Mouse (Mus musculus) embryonic facial prominence, embryonic 14.5 days (tissue): ENCODE measurements at regions not wholly inside any gene's neighbourhood (a gene's known extent, or its start where the extent isn't known, plus 50 kb on each side); places are given as distances from the start of the nearest gene placed in this dataset.

ENCODE experiments used
- ATAC-seq: fragments of 200-750 bp; cut with Nextera tagmentation; 2 replicates; pipeline ENCODE4 v1.8.0; 2017; ENCODE audit warnings: low read depth, moderate number of reproducible peaks, moderate TSS enrichment
- DNase-seq: peaks from one replicate; pipeline ENCODE4 v3.0.0-alpha.2; 2015; ENCODE audit warnings: low spot score
- H3K27ac ChIP-seq: fragments of 300-500 bp; sonication (generic); replicated peaks from 2 replicates; pipeline ENCODE4 v1.5.1; 2014; ENCODE audit warnings: low read depth, mild to moderate bottlenecking, low read length, moderate library complexity
- H3K27me3 ChIP-seq: fragments of 300-500 bp; sonication (generic); replicated peaks from 2 replicates; pipeline ENCODE4 v1.6.1; 2014; ENCODE audit warnings: low read length; ENCODE audit not compliant: control insufficient read depth, insufficient read depth
- H3K36me3 ChIP-seq: fragments of 300-500 bp; sonication (generic); 2 replicates; pipeline ENCODE4 v1.6.1; 2014; ENCODE audit warnings: low read length, mixed read lengths; ENCODE audit not compliant: control insufficient read depth, insufficient read depth
- H3K4me1 ChIP-seq: fragments of 300-500 bp; sonication (generic); 2 replicates; pipeline ENCODE4 v1.6.1; 2014; ENCODE audit warnings: antibody characterized with exemption, low read length; ENCODE audit not compliant: control insufficient read depth, insufficient read depth
- H3K4me2 ChIP-seq: fragments of 300-500 bp; sonication (generic); 2 replicates; pipeline ENCODE4 v1.6.1; 2014; ENCODE audit warnings: low read depth, mild to moderate bottlenecking, low read length, moderate library complexity, mixed read lengths
- H3K4me3 ChIP-seq: fragments of 300-500 bp; sonication (generic); 2 replicates; pipeline ENCODE4 v1.5.1; 2014; ENCODE audit warnings: low read depth, mild to moderate bottlenecking, low read length
- H3K9ac ChIP-seq: fragments of 300-500 bp; sonication (generic); 2 replicates; pipeline ENCODE4 v1.6.1; 2014; ENCODE audit warnings: low read depth, mild to moderate bottlenecking, low read length, moderate library complexity, mixed read lengths
- H3K9me3 ChIP-seq: fragments of 300-500 bp; sonication (generic); 2 replicates; pipeline ENCODE4 v1.6.1; 2016; ENCODE audit warnings: low read length; ENCODE audit not compliant: control insufficient read depth
- WGBS: fragments of 180-500 bp; shearing (Covaris S2); extraction: QIAGEN DNeasy Blood & Tissue Kit; methylation state at CpG from one replicate; pipeline ENCODE4 v1.1.7; 2014; 5-methylcytosine and 5-hydroxymethylcytosine counted together

DNA sequence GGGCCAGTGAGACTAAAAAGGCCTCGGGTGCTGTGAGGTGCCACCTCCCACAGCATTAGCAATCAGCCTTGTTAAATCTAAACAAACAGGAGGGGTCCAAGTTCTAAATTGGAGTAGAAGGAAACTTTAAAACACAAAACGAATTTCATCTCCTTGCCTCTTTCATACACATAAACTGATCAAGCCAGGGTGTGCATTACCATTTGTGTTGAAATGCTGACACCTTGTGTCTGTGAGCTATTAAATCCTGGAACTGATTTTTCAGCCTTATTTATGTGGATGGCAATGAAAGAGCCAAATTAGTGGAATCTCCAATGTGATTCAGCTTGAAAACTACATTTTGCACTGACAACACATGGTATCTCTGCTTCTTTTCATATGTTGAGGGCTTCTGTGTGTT, 114.8 kb downstream of the Pcsk1 start:
- Histone ChIP-seq H3K27me3 (no peaks in the 10 kb centered on the region), H3K4me3 (no peak overlapping the region), H3K27ac (no peak overlapping the region), H3K36me3 (no peaks in the 10 kb centered on the region), H3K9ac (no peak overlapping the region), H3K9me3 (no peaks in the 10 kb centered on the region), H3K4me2 (no peak overlapping the region), H3K4me1 (no peaks in the 10 kb centered on the region)
- DNase-seq = peak; percentile 57
- ATAC-seq = no peak
- WGBS = 28% methylated on average over 2 of the region's 2 CpGs

DNA sequence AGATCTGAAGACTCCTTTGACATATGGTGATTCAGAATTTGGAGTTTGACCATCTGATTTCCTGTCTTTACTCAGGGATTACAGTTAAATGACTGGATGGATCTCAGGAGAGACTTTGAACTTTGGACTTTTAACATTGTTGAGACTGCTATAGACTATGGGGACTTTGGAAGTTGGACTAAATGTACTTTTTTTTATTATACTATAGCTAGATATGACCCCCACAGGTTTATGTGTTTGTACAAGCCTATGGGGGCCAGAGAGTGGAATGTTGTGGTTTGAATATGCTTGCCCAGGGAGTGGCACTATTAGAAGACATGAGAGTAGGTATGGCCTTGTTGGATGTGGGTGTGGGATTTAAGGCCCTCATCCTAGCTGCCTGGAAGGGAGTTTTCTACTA, 134.3 kb downstream of the Pcsk1 start:
- Histone ChIP-seq H3K36me3 (no peaks in the 10 kb centered on the region), H3K4me2 (no peak overlapping the region), H3K9ac (no peak overlapping the region), H3K4me1 (no peaks in the 10 kb centered on the region), H3K4me3 (no peak overlapping the region), H3K27ac (no peak overlapping the region), H3K27me3 (no peaks in the 10 kb centered on the region), H3K9me3 (no peaks in the 10 kb centered on the region)
- no peak for ATAC-seq
- no peak for DNase-seq

DNA sequence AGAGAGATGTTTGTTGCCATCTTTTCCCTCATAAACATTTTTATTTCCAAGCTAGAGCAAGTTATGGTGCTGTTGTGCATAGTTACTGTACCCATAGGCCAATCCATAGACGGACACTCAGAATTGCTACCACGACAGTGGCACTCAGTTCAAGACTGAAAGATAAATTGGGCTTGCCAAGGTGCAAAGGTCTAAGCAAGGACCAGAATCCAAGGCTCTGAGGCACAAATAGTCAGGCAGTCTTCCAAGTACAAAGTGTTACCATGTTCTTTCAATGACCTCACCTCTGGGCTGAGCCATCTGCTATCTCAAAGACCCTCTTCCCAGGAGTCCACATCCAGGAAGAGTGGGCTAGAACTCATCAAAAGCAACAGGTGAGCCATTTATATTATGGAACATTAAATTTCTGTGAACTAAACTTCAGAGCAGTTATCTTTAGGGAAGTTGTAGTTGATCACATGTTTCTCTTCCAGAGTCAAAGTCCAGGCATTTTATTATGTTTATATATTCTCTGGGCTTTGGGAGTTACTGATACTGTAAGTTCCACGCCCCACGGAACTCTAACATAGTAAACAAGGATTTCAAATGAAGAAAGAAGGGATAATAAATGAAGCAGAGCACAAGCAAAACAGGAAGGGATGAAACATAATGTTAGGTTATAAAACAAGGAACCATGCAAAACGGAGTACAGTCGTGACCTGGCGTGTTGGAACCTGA, 136.1 kb downstream of the Pcsk1 start:
- no peaks in the 10 kb centered on the region for H3K27me3 ChIP-seq
- H3K36me3 ChIP-seq = no peaks in the 10 kb centered on the region
- H3K4me3 ChIP-seq = no peak overlapping the region
- no peak for DNase-seq
- H3K9me3 ChIP-seq = no peaks in the 10 kb centered on the region
- no peak overlapping the region for H3K9ac ChIP-seq
- no peak overlapping the region for H3K4me2 ChIP-seq
- no peaks in the 10 kb centered on the region for H3K4me1 ChIP-seq
- no peak overlapping the region for H3K27ac ChIP-seq
- ATAC-seq = no peak
- 88% methylated on average over 7 of the region's 7 CpGs for WGBS

DNA sequence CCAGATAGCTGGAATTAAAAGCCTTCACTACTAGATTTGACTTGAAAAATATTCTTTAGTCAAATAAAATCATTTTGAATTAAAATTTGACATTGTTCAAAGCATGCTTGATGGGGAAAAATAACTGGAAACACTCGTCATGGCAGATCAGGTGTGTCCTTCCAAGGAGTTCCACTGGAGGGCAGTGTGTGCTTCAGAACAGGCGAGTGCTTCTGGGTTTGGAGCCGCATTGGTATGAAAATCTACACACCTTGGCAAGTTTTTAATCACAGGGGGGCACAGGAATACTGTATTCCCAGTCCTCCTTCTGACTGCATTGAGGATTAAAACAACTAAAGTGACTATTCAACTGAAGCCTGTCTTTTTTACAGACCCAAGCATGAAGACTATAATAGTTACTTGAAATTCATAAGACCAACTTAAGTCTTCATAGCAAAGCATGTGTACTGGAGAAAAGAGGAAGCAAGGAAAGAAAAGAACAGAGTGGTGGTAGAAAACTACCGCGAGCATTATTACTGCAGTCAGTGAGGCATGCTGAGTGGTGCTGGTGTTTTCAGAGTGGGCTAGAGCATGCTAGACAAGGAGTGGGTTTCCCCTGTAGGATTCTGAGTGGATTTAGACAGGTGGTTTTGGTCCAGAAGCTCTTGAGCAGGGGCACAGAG, 138.1 kb downstream of the Pcsk1 start:
- ATAC-seq = peak; percentile 71; the same call in 1 of the 2 replicates

GRCm38 (mm10) chr13:75236424-75236823, 146.8 kb downstream of the Pcsk1 start:
- ATAC-seq (peak; percentile 62; the same call in 1 of the 2 replicates), DNase-seq (peak; percentile 27)
- no peaks in the 10 kb centered on the region for H3K9me3 ChIP-seq
- H3K4me1 ChIP-seq = no peaks in the 10 kb centered on the region
- 52% methylated on average over 2 of the region's 2 CpGs for WGBS
- no peak overlapping the region for H3K9ac ChIP-seq
- H3K4me2 ChIP-seq = no peak overlapping the region
- no peaks in the 10 kb centered on the region for H3K36me3 ChIP-seq
- H3K4me3 ChIP-seq = no peak overlapping the region
- H3K27me3 ChIP-seq = no peaks in the 10 kb centered on the region
- H3K27ac ChIP-seq = no peak overlapping the region

More for the DNA sequence above, 138.1 kb downstream of the Pcsk1 start:
- H3K9me3 ChIP-seq = no peaks in the 10 kb centered on the region
- H3K36me3 ChIP-seq = no peaks in the 10 kb centered on the region
- H3K4me2 ChIP-seq = no peak overlapping the region
- no peaks in the 10 kb centered on the region for H3K4me1 ChIP-seq
- peak; percentile 71 for DNase-seq
- 26% methylated on average over 5 of the region's 5 CpGs for WGBS
- no peaks in the 10 kb centered on the region for H3K27me3 ChIP-seq
- no peak overlapping the region for H3K9ac ChIP-seq
- no peak overlapping the region for H3K27ac ChIP-seq
- no peak overlapping the region for H3K4me3 ChIP-seq
